Mouse (Mus musculus) E14TG2a.4 (cell line): ENCODE measurements around the gene Mdga2.

ENCODE experiments used
- H3K27me3 ChIP-seq: 2 replicates; pipeline ENCODE4 v1.6.1; 2014; ENCODE audit warnings: low read length, control low read depth; ENCODE audit not compliant: insufficient read depth
- H3K36me3 ChIP-seq: 2 replicates; pipeline ENCODE4 v1.6.1; 2014; ENCODE audit warnings: low read length, control low read depth; ENCODE audit not compliant: insufficient read depth
- H3K4me1 ChIP-seq: replicated peaks from 2 replicates; pipeline ENCODE4 v1.6.1; 2014; ENCODE audit warnings: low read depth, low read length, control low read depth
- H3K4me3 ChIP-seq: replicated peaks from 2 replicates; pipeline ENCODE4 v1.5.1; 2014; ENCODE audit warnings: mild to moderate bottlenecking, low read length
- H3K9me3 ChIP-seq: 2 replicates; pipeline ENCODE4 v1.6.1; 2014; ENCODE audit warnings: low read length, control low read depth
- CTCF ChIP-seq: conservative IDR thresholded peaks from 2 replicates; pipeline ENCODE4 v1.5.1; 2014; ENCODE audit warnings: low read length
- NANOG ChIP-seq: IDR thresholded peaks from 2 replicates; pipeline ENCODE4 v1.6.1; 2014; ENCODE audit warnings: borderline replicate concordance, low read length, mixed read lengths
- POU5F1 ChIP-seq: IDR thresholded peaks from 2 replicates; pipeline ENCODE4 v1.6.1; 2014; ENCODE audit warnings: low read length, borderline replicate concordance

The Mdga2 gene

GRCm38 (mm10) chr12:67222221-67223025, at the start of gene Mdga2:
Mdga2 (minus strand) TSS chr12:67222549.
- Histone ChIP-seq H3K4me1 (peaks cover 10% of the 10 kb centered on the region), H3K9me3 (no peaks in the 10 kb centered on the region), H3K36me3 (no peaks in the 10 kb centered on the region), H3K27me3 (peaks cover 69% of the 10 kb centered on the region), H3K4me3 (peak within 1 kb of the TSS; percentile 79)
- TF ChIP-seq NANOG (no peak), POU5F1 (no peak), CTCF (no peak)

- no peaks in the 10 kb centered on the region for H3K36me3 ChIP-seq
- no peaks in the 10 kb centered on the region for H3K4me1 ChIP-seq
- H3K27me3 ChIP-seq: no peaks in the 10 kb centered on the region
- H3K9me3 ChIP-seq: no peaks in the 10 kb centered on the region
- TF ChIP-seq POU5F1: no peak
- TF ChIP-seq CTCF: no peak
- no peak for TF ChIP-seq NANOG
- no peak overlapping the region for H3K4me3 ChIP-seq
Measured at GRCm38 (mm10) chr12:67267409-67267808, 45.1 kb upstream of the Mdga2 start.

GRCm38 (mm10) chr12:67223530-67223929, 1.2 kb upstream of the Mdga2 start:
- Histone ChIP-seq H3K4me3 (no peak overlapping the region), H3K36me3 (no peaks in the 10 kb centered on the region), H3K4me1 (peaks cover 10% of the 10 kb centered on the region), H3K9me3 (no peaks in the 10 kb centered on the region), H3K27me3 (peaks cover 65% of the 10 kb centered on the region)
- TF ChIP-seq POU5F1: no peak
- no peak for TF ChIP-seq NANOG
- TF ChIP-seq CTCF: no peak

- H3K27me3 ChIP-seq: peaks cover 69% of the 10 kb centered on the region
- no peaks in the 10 kb centered on the region for H3K9me3 ChIP-seq
- no peaks in the 10 kb centered on the region for H3K36me3 ChIP-seq
- peaks cover 10% of the 10 kb centered on the region for H3K4me1 ChIP-seq
- TF ChIP-seq CTCF (no peak), POU5F1 (no peak), NANOG (no peak)
- peak overlapping the region; percentile 79 for H3K4me3 ChIP-seq
Measured at GRCm38 (mm10) chr12:67221329-67222220, 774 bp downstream of the Mdga2 start.

DNA sequence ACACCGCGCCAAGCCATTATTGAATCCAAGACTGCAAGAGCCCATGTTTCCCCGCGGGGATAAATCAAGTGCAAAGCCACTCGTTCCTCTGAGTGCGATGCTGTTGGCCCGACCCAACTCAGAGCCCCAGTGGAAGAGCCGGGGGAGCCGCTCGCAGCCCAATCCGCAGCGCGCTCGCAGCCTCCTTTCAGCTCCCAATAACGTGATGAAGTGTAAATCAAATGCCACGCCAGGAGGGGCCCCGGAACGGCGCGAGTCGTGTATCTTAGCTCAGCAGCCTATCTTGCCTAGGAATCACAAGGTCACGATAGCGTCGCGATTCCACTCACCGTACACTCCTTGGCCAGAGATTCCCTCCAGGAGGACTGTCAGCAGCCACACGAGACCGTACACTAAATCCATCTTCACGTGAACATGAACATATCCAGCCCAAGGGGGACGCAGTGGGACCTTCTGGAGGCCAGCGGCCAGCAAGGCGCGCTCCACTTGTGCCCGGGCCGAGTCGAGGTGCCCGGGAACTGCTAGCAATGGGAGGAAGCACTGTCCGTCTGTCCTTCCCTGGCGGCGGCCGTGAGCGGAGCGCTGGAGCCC, 1.6 kb downstream of the Mdga2 start:
- Histone ChIP-seq H3K27me3 (peaks cover 64% of the 10 kb centered on the region), H3K4me1 (peaks cover 10% of the 10 kb centered on the region), H3K9me3 (no peaks in the 10 kb centered on the region), H3K4me3 (peak overlapping the region; percentile 79), H3K36me3 (no peaks in the 10 kb centered on the region)
- TF ChIP-seq NANOG (no peak), POU5F1 (no peak), CTCF (no peak)

DNA sequence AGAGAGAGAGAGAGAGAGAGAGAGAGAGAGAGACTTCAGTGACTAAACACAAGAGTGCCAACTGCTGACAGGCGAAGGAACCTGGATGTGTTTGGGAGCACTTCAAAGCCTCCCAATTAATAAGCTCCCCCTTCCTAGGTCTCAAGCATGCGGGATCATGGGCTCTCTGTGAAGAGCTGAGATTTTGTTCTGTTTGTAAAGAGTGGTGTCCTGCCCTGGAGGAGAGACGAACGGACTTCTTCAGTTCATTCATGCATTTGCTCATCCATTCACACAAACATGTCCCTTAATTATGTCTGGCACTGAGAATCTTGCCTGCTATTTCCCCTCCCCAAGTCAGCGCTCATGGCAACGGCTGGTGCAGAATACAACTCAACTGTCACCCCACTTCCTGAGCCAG, 2.3 kb downstream of the Mdga2 start:
- Histone ChIP-seq H3K36me3 (no peaks in the 10 kb centered on the region), H3K4me3 (no peak overlapping the region), H3K9me3 (no peaks in the 10 kb centered on the region), H3K4me1 (peaks cover 10% of the 10 kb centered on the region), H3K27me3 (peaks cover 64% of the 10 kb centered on the region)
- TF ChIP-seq NANOG: no peak
- no peak for TF ChIP-seq POU5F1

- no peaks in the 10 kb centered on the region for H3K36me3 ChIP-seq
- peaks cover 61% of the 10 kb centered on the region for H3K27me3 ChIP-seq
- TF ChIP-seq NANOG (no peak), CTCF (no peak), POU5F1 (no peak)
- H3K9me3 ChIP-seq: no peaks in the 10 kb centered on the region
- H3K4me3 ChIP-seq: no peak overlapping the region
- peaks cover 10% of the 10 kb centered on the region for H3K4me1 ChIP-seq
Measured at GRCm38 (mm10) chr12:67219564-67219963, 2.8 kb downstream of the Mdga2 start.

GRCm38 (mm10) chr12:67212801-67213200, 9.5 kb downstream of the Mdga2 start:
- peaks cover 3% of the 10 kb centered on the region; the same call in 1 of the 2 replicates for H3K27me3 ChIP-seq
- H3K9me3 ChIP-seq: no peaks in the 10 kb centered on the region
- TF ChIP-seq CTCF (no peak), POU5F1 (no peak), NANOG (no peak)
- no peaks in the 10 kb centered on the region for H3K36me3 ChIP-seq
- no peak overlapping the region for H3K4me3 ChIP-seq
- no peaks in the 10 kb centered on the region for H3K4me1 ChIP-seq
